Mouse (Mus musculus): ENCODE results near the gene Pim1. TPM values are rescaled to one million over a fixed set of nuclear protein-coding genes. Genes with fewer than 3 reads are reported as not detected.
A peak's percentile ranks its signal among the peaks of the same experiment; 100 is the strongest.

The Pim1 gene
- polyA plus RNA-seq, 1 experiment from 2014 or later: 57.1 TPM

- Histone ChIP-seq H3K27me3 (ENCODE audit: insufficient read depth, low read length) (no peaks in the 10 kb centered on the region), H3K4me2 (ENCODE audit: low read depth, low read length) (peak overlapping the region; percentile 56; the same call in 1 of the 2 replicates), H3K9me3 (ENCODE audit: low read length) (no peaks in the 10 kb centered on the region), H3K9ac (replicated peaks) (peak overlapping the region; percentile 49), H3K27ac (ENCODE audit: low read depth) (peak overlapping the region; percentile 84), H3K36me3 (replicated peaks; ENCODE audit: insufficient read depth, low read length) (peaks cover 10% of the 10 kb centered on the region), H3K4me3 (ENCODE audit: low read depth, low read length) (no peak overlapping the region), H3K4me1 (ENCODE audit: insufficient read depth) (peaks cover 63% of the 10 kb centered on the region)
- 34% methylated on average over 6 of the region's 6 CpGs for WGBS (ENCODE audit: insufficient replicate concordance)
- DNase-seq (peak; percentile 62), ATAC-seq (peak; percentile 30)
- TF ChIP-seq EP300 (IDR thresholded peaks at IDR 0.05; ENCODE audit: low read depth) (peak; percentile 93), CTCF (IDR thresholded peaks at IDR 0.05; ENCODE audit: low read depth) (0 out of 2 replicates have a peak, but pooled peaks have one; percentile 12)
These were observed 9.0 kb downstream of the Pim1 start for GRCm38 (mm10) chr17:29499511-29499910.

- Histone ChIP-seq H3K4me1 (ENCODE audit: insufficient read depth) (peaks cover 59% of the 10 kb centered on the region), H3K9ac (replicated peaks) (peak overlapping the region; percentile 49), H3K27me3 (ENCODE audit: insufficient read depth, low read length) (no peaks in the 10 kb centered on the region), H3K36me3 (replicated peaks; ENCODE audit: insufficient read depth, low read length) (peaks cover 3% of the 10 kb centered on the region), H3K27ac (ENCODE audit: low read depth) (peak overlapping the region; percentile 84), H3K4me3 (ENCODE audit: low read depth, low read length) (no peak overlapping the region), H3K4me2 (ENCODE audit: low read depth, low read length) (peak overlapping the region; percentile 56), H3K9me3 (ENCODE audit: low read length) (no peaks in the 10 kb centered on the region)
- no peak for DNase-seq
- ATAC-seq: peak; percentile 14
- no peak for TF ChIP-seq CTCF (IDR thresholded peaks at IDR 0.05; ENCODE audit: low read depth)
- TF ChIP-seq EP300 (IDR thresholded peaks at IDR 0.05; ENCODE audit: low read depth): no peak
- WGBS (ENCODE audit: insufficient replicate concordance): 47% methylated on average over 7 of the region's 7 CpGs
These were observed 9.7 kb downstream of the Pim1 start for GRCm38 (mm10) chr17:29500243-29500740.

GRCm38 (mm10) chr17:29500802-29501469 lies 10.4 kb downstream of the Pim1 start:
- no peaks in the 10 kb centered on the region for H3K27me3 ChIP-seq (ENCODE audit: insufficient read depth, low read length)
- no peaks in the 10 kb centered on the region for H3K9me3 ChIP-seq (ENCODE audit: low read length)
- ATAC-seq: peak; percentile 84
- peak; percentile 82 for DNase-seq
- 35% methylated on average over 17 of the region's 17 CpGs for WGBS (ENCODE audit: insufficient replicate concordance)
- H3K4me1 ChIP-seq (ENCODE audit: insufficient read depth): peaks cover 59% of the 10 kb centered on the region
- peak overlapping the region; percentile 84 for H3K27ac ChIP-seq (ENCODE audit: low read depth)
- H3K36me3 ChIP-seq (replicated peaks; ENCODE audit: insufficient read depth, low read length): peaks cover 3% of the 10 kb centered on the region
- no peak overlapping the region for H3K4me3 ChIP-seq (ENCODE audit: low read depth, low read length)
- H3K4me2 ChIP-seq (ENCODE audit: low read depth, low read length): peak overlapping the region; percentile 56
- H3K9ac ChIP-seq (replicated peaks): peak overlapping the region; percentile 49
- TF ChIP-seq CTCF (IDR thresholded peaks at IDR 0.05; ENCODE audit: low read depth): peak; percentile 43
- peak; percentile 92 for TF ChIP-seq EP300 (IDR thresholded peaks at IDR 0.05; ENCODE audit: low read depth)

- Histone ChIP-seq H3K36me3 (replicated peaks; ENCODE audit: insufficient read depth, low read length) (no peaks in the 10 kb centered on the region), H3K27ac (ENCODE audit: low read depth) (peak overlapping the region; percentile 84), H3K4me1 (ENCODE audit: insufficient read depth) (peaks cover 52% of the 10 kb centered on the region), H3K9me3 (ENCODE audit: low read length) (no peaks in the 10 kb centered on the region), H3K9ac (replicated peaks) (peak overlapping the region; percentile 50), H3K4me2 (ENCODE audit: low read depth, low read length) (peak overlapping the region; percentile 62), H3K4me3 (ENCODE audit: low read depth, low read length) (no peak overlapping the region), H3K27me3 (ENCODE audit: insufficient read depth, low read length) (no peaks in the 10 kb centered on the region)
- TF ChIP-seq EP300 (IDR thresholded peaks at IDR 0.05; ENCODE audit: low read depth): peak; percentile 77
- TF ChIP-seq CTCF (IDR thresholded peaks at IDR 0.05; ENCODE audit: low read depth): no peak
- 49% methylated on average over 7 of the region's 7 CpGs for WGBS (ENCODE audit: insufficient replicate concordance)
- ATAC-seq (no peak), DNase-seq (no peak)
These were observed 11.6 kb downstream of the Pim1 start for GRCm38 (mm10) chr17:29502005-29502668.

- Histone ChIP-seq H3K27me3 (ENCODE audit: insufficient read depth, low read length) (no peaks in the 10 kb centered on the region), H3K36me3 (replicated peaks; ENCODE audit: insufficient read depth, low read length) (no peaks in the 10 kb centered on the region), H3K27ac (ENCODE audit: low read depth) (peak overlapping the region; percentile 84), H3K9ac (replicated peaks) (peak overlapping the region; percentile 50), H3K4me1 (ENCODE audit: insufficient read depth) (peaks cover 48% of the 10 kb centered on the region), H3K4me3 (ENCODE audit: low read depth, low read length) (peak overlapping the region; percentile 9; the same call in 1 of the 2 replicates), H3K4me2 (ENCODE audit: low read depth, low read length) (peak overlapping the region; percentile 62), H3K9me3 (ENCODE audit: low read length) (no peaks in the 10 kb centered on the region)
- no peak for ATAC-seq
- 16% methylated on average over 32 of the region's 32 CpGs for WGBS (ENCODE audit: insufficient replicate concordance)
- no peak for TF ChIP-seq CTCF (IDR thresholded peaks at IDR 0.05; ENCODE audit: low read depth)
- TF ChIP-seq EP300 (IDR thresholded peaks at IDR 0.05; ENCODE audit: low read depth): no peak
- DNase-seq: no peak
These were observed 12.4 kb downstream of the Pim1 start for GRCm38 (mm10) chr17:29502669-29503665.

Data from liver, postnatal 0 days (tissue).